Mouse (Mus musculus): Measurements from ENCODE around the gene Scgb1a1. TPM values are rescaled to one million over a fixed set of nuclear protein-coding genes. Genes with fewer than 3 reads are reported as not detected.
A peak's percentile ranks its signal among the peaks of the same experiment; 100 is the strongest.

Scgb1a1 gene
- total and polyA plus RNA-seq, 3 experiments = not detected

GRCm38 (mm10) chr19:9070316-9070715 lies 17.4 kb downstream of the Scgb1a1 start:
- Histone ChIP-seq H3K9ac (ENCODE audit: control insufficient read depth, low read depth, low read length, poor library complexity, severe bottlenecking) (no peak overlapping the region), H3K79me2 (ENCODE audit: control insufficient read depth, insufficient read depth, low read length, poor library complexity) (no peaks in the 10 kb centered on the region), H3K9me3 (replicated peaks; ENCODE audit: insufficient read depth, low read length) (no peaks in the 10 kb centered on the region), H3K4me3 (ENCODE audit: control insufficient read depth in 1 of 2, insufficient read depth in 1 of 2, low read depth in 2 of 2, low read length in 2 of 2) (no peak overlapping the region), H3K27me3 (ENCODE audit: control insufficient read depth in 1 of 2, insufficient read depth in 2 of 2, low read length in 2 of 2) (no peaks in the 10 kb centered on the region), H3K27ac (ENCODE audit: control insufficient read depth, low read depth, low read length) (peak overlapping the region; percentile 43; the same call in 1 of the 2 replicates), H3K36me3 (ENCODE audit: control insufficient read depth in 1 of 2, insufficient read depth in 2 of 2, low read length in 2 of 2) (peaks cover 0 to 48% of the 10 kb centered on the region in 2 experiments; a peak in 2 of 4 replicates), H3K4me1 (ENCODE audit: control insufficient read depth in 1 of 2, insufficient read depth in 2 of 2, low read length in 2 of 2) (peaks cover 30 to 66% of the 10 kb centered on the region in 2 experiments)
- no peak for TF ChIP-seq MXI1 (IDR thresholded peaks at IDR 0.05; ENCODE audit: low read depth, low read length)
- TF ChIP-seq ZNF384 (IDR thresholded peaks at IDR 0.05; ENCODE audit: low read depth, low read length) = no peak
- TF ChIP-seq TAL1 (IDR thresholded peaks at IDR 0.05; ENCODE audit: low read length) = no peak
- no peak for TF ChIP-seq POLR2A (IDR thresholded peaks at IDR 0.05; ENCODE audit: control insufficient read depth in 1 of 2, insufficient read depth in 1 of 2, low read depth in 1 of 2, low read length in 2 of 2, poor library complexity in 1 of 2)
- no peak for TF ChIP-seq EP300 (IDR thresholded peaks at IDR 0.05; ENCODE audit: low read depth in 1 of 2, low read length in 2 of 2)
- TF ChIP-seq POLR2AphosphoS2 (IDR thresholded peaks at IDR 0.05; ENCODE audit: low read length) = no peak
- no peak for TF ChIP-seq SIN3A (IDR thresholded peaks at IDR 0.05; ENCODE audit: low read length)
- TF ChIP-seq MYB (IDR thresholded peaks at IDR 0.05; ENCODE audit: low read depth, low read length) = no peak
- TF ChIP-seq UBTF (IDR thresholded peaks at IDR 0.05; ENCODE audit: borderline replicate concordance, insufficient read depth, low read depth, low read length) = no peak
- DNase-seq (ENCODE audit: low read depth, low spot score) = no peak

- Histone ChIP-seq H3K27ac (ENCODE audit: control insufficient read depth, low read depth, low read length) (peak overlapping the region; percentile 43; the same call in 1 of the 2 replicates), H3K27me3 (ENCODE audit: control insufficient read depth in 1 of 2, insufficient read depth in 2 of 2, low read length in 2 of 2) (no peaks in the 10 kb centered on the region), H3K9me3 (replicated peaks; ENCODE audit: insufficient read depth, low read length) (no peaks in the 10 kb centered on the region), H3K9ac (ENCODE audit: control insufficient read depth, low read depth, low read length, poor library complexity, severe bottlenecking) (no peak overlapping the region), H3K79me2 (ENCODE audit: control insufficient read depth, insufficient read depth, low read length, poor library complexity) (no peaks in the 10 kb centered on the region), H3K36me3 (ENCODE audit: control insufficient read depth in 1 of 2, insufficient read depth in 2 of 2, low read length in 2 of 2) (peaks cover 0 to 48% of the 10 kb centered on the region in 2 experiments; a peak in 2 of 4 replicates), H3K4me1 (ENCODE audit: control insufficient read depth in 1 of 2, insufficient read depth in 2 of 2, low read length in 2 of 2) (peaks cover 34 to 66% of the 10 kb centered on the region in 2 experiments), H3K4me3 (ENCODE audit: control insufficient read depth in 1 of 2, insufficient read depth in 1 of 2, low read depth in 2 of 2, low read length in 2 of 2) (no peak overlapping the region)
- DNase-seq (ENCODE audit: low read depth, low spot score) = peak; percentile 66
- TF ChIP-seq MYC (IDR thresholded peaks at IDR 0.05; ENCODE audit: low read depth, low read length) (no peak), HCFC1 (IDR thresholded peaks at IDR 0.05; ENCODE audit: low read depth, low read length) (no peak), ZC3H11A (IDR thresholded peaks at IDR 0.05; ENCODE audit: low read depth, low read length) (no peak), NELFE (IDR thresholded peaks at IDR 0.05; ENCODE audit: low read depth, low read length) (no peak), MEF2A (IDR thresholded peaks at IDR 0.05; ENCODE audit: extremely low read depth, insufficient replicate concordance, low read depth, low read length, poor library complexity, severe bottlenecking) (no peak), MAZ (IDR thresholded peaks at IDR 0.05; ENCODE audit: low read depth, low read length) (0 out of 2 replicates have a peak, but pooled peaks have one; percentile 38), USF2 (IDR thresholded peaks at IDR 0.05; ENCODE audit: borderline replicate concordance in 1 of 2, insufficient read depth in 1 of 2, low read depth in 1 of 2, low read length in 2 of 2) (no peak), ELF1 (IDR thresholded peaks at IDR 0.05; ENCODE audit: low read depth, low read length) (no peak), ZNF384 (IDR thresholded peaks at IDR 0.05; ENCODE audit: low read depth, low read length) (peak; percentile 80), SMC3 (IDR thresholded peaks at IDR 0.05; ENCODE audit: low read depth, low read length) (no peak), POLR2AphosphoS5 (IDR thresholded peaks at IDR 0.05; ENCODE audit: borderline replicate concordance, low read depth, low read length) (no peak), USF1 (IDR thresholded peaks at IDR 0.05; ENCODE audit: low read depth, low read length) (no peak), RAD21 (IDR thresholded peaks at IDR 0.05; ENCODE audit: low read depth, low read length) (no peak), KAT2A (conservative IDR thresholded peaks at IDR 0.05; ENCODE audit: low read depth, low read length) (no peak), E2F4 (IDR thresholded peaks at IDR 0.05; ENCODE audit: borderline replicate concordance, low read depth, low read length) (no peak), NRF1 (IDR thresholded peaks at IDR 0.05; ENCODE audit: insufficient read depth, low read depth, low read length, poor library complexity, severe bottlenecking) (no peak), MYB (IDR thresholded peaks at IDR 0.05; ENCODE audit: low read depth, low read length) (no peak), TAL1 (IDR thresholded peaks at IDR 0.05; ENCODE audit: low read length) (no peak; the same call in 1 of the 2 replicates), POLR2A (IDR thresholded peaks at IDR 0.05; ENCODE audit: control insufficient read depth in 1 of 2, insufficient read depth in 1 of 2, low read depth in 1 of 2, low read length in 2 of 2, poor library complexity in 1 of 2) (no peak), TCF12 (IDR thresholded peaks at IDR 0.05; ENCODE audit: low read depth, low read length) (no peak), CHD2 (IDR thresholded peaks at IDR 0.05; ENCODE audit: low read length) (peak; percentile 32; the same call in 1 of the 2 replicates), GABPA (IDR thresholded peaks at IDR 0.05; ENCODE audit: low read depth, low read length) (no peak), GATA1 (IDR thresholded peaks at IDR 0.05; ENCODE audit: low read depth, low read length) (0 out of 2 replicates have a peak, but pooled peaks have one; percentile 30), ETS1 (IDR thresholded peaks at IDR 0.05; ENCODE audit: low read depth, low read length) (peak; percentile 51; the same call in 1 of the 2 replicates), UBTF (IDR thresholded peaks at IDR 0.05; ENCODE audit: borderline replicate concordance, insufficient read depth, low read depth, low read length) (no peak)
These were observed 18.0 kb downstream of the Scgb1a1 start for GRCm38 (mm10) chr19:9069687-9070307.

Data from MEL (cell line).